Mouse (Mus musculus) cerebellum, adult 2 months (tissue): ENCODE measurements around the gene Mrps18a. TPM values are rescaled to one million over a fixed set of nuclear protein-coding genes. Genes with fewer than 3 reads are reported as not detected.

Source experiments
- DNase-seq, 2 experiments: peaks; one replicate each; pipeline ENCODE4 v3.0.0; 2021
- H3K27ac ChIP-seq: fragments of 200-500 bp; 2 replicates; pipeline ENCODE4 v1.5.1; 2012; ENCODE audit warnings: low read length, control low read depth, inconsistent platforms; ENCODE audit not compliant: insufficient read depth
- H3K27me3 ChIP-seq: fragments of 200-500 bp; 2 replicates; pipeline ENCODE4 v1.6.1; 2012; ENCODE audit warnings: inconsistent platforms, mild to moderate bottlenecking, low read length, moderate library complexity; ENCODE audit not compliant: control insufficient read depth, insufficient read depth
- H3K4me1 ChIP-seq: fragments of 200-500 bp; 2 replicates; pipeline ENCODE4 v1.6.1; 2011; ENCODE audit warnings: low read length; ENCODE audit not compliant: control insufficient read depth, insufficient read depth
- H3K4me3 ChIP-seq: fragments of 200-500 bp; replicated peaks from 2 replicates; pipeline ENCODE3; 2011; ENCODE audit warnings: mild to moderate bottlenecking, low read depth, low read length, control low read depth; ENCODE audit not compliant: insufficient read depth
- CTCF ChIP-seq: fragments of 200-500 bp; IDR thresholded peaks from 2 replicates; pipeline ENCODE4 v1.5.1; 2011; ENCODE audit warnings: low read depth, mild to moderate bottlenecking, control low read depth, low read length, moderate library complexity, borderline replicate concordance; ENCODE audit not compliant: insufficient read depth
- POLR2A ChIP-seq: fragments of 200-500 bp; IDR thresholded peaks from 2 replicates; pipeline ENCODE4 v1.6.1; 2011; ENCODE audit warnings: low read length, control low read depth, borderline replicate concordance; ENCODE audit not compliant: insufficient read depth
- WGBS: fragments of 180-500 bp; shearing (Covaris S2); methylation state at CpG from one replicate; pipeline ENCODE4 v1.1.7; 2018; 5-methylcytosine and 5-hydroxymethylcytosine counted together
- polyA plus RNA-seq: library from polyadenylated mRNA; depleted of rRNA; stranded (reverse); fragments of >200 nt; gene quantifications from 2 replicates; pipeline ENCODE4 v1.2.3, GENCODE M21; 2012

The Mrps18a gene
- polyA plus RNA-seq, 1 experiment, result 134 TPM

GRCm38 (mm10) chr17:46123285-46123684 is 12.5 kb downstream of the Mrps18a start:
- Histone ChIP-seq H3K27ac (no peak overlapping the region), H3K4me3 (no peak overlapping the region), H3K27me3 (no peaks in the 10 kb centered on the region), H3K4me1 (no peaks in the 10 kb centered on the region; the same call in 1 of the 2 replicates)
- DNase-seq, result no peak
- no peak for TF ChIP-seq POLR2A
- no peak for TF ChIP-seq CTCF
- WGBS, result 94% methylated on average over 4 of the region's 4 CpGs

- no peak for DNase-seq
- no peak overlapping the region for H3K27ac ChIP-seq
- WGBS, result 81% methylated on average over 12 of the region's 12 CpGs
- H3K4me1 ChIP-seq, result no peaks in the 10 kb centered on the region; the same call in 1 of the 2 replicates
- H3K27me3 ChIP-seq, result no peaks in the 10 kb centered on the region
- no peak overlapping the region for H3K4me3 ChIP-seq
- TF ChIP-seq POLR2A (no peak), CTCF (no peak)
Observed at GRCm38 (mm10) chr17:46123953-46124700, 13.3 kb downstream of the Mrps18a start.

- Histone ChIP-seq H3K4me3 (no peak overlapping the region), H3K4me1 (no peaks in the 10 kb centered on the region), H3K27me3 (no peaks in the 10 kb centered on the region), H3K27ac (no peak overlapping the region)
- TF ChIP-seq POLR2A (no peak), CTCF (no peak)
- 85% methylated on average over 6 of the region's 6 CpGs for WGBS
- no peak for DNase-seq
Observed at GRCm38 (mm10) chr17:46126608-46127007, 15.8 kb downstream of the Mrps18a start.

- Histone ChIP-seq H3K27me3 (no peaks in the 10 kb centered on the region), H3K4me1 (no peaks in the 10 kb centered on the region), H3K27ac (no peak overlapping the region), H3K4me3 (no peak overlapping the region)
- 66% methylated on average over 6 of the region's 6 CpGs for WGBS
- TF ChIP-seq CTCF (no peak), POLR2A (no peak)
- DNase-seq, result no peak
Observed at GRCm38 (mm10) chr17:46127814-46128493, 17.2 kb downstream of the Mrps18a start.

- DNase-seq, result peak in 1 of 2 experiments; percentile 17
- WGBS, result 57% methylated on average over 13 of the region's 13 CpGs
- no peak overlapping the region for H3K27ac ChIP-seq
- no peak overlapping the region for H3K4me3 ChIP-seq
- no peaks in the 10 kb centered on the region for H3K4me1 ChIP-seq
- TF ChIP-seq CTCF (no peak), POLR2A (no peak)
- no peaks in the 10 kb centered on the region for H3K27me3 ChIP-seq
Observed at GRCm38 (mm10) chr17:46129741-46130498, 19.1 kb downstream of the Mrps18a start.

- no peak overlapping the region for H3K27ac ChIP-seq
- 12% methylated on average over 12 of the region's 12 CpGs for WGBS
- TF ChIP-seq POLR2A (no peak), CTCF (peak; percentile 91)
- no peaks in the 10 kb centered on the region for H3K4me1 ChIP-seq
- peak; percentile 57 to 78 for DNase-seq
- H3K27me3 ChIP-seq, result no peaks in the 10 kb centered on the region
- H3K4me3 ChIP-seq, result no peak overlapping the region
Observed at GRCm38 (mm10) chr17:46132058-46132718, 21.4 kb downstream of the Mrps18a start.

GRCm38 (mm10) chr17:46132862-46133261 is 22.1 kb downstream of the Mrps18a start:
- Histone ChIP-seq H3K4me1 (no peaks in the 10 kb centered on the region), H3K27me3 (no peaks in the 10 kb centered on the region), H3K27ac (no peak overlapping the region), H3K4me3 (no peak overlapping the region)
- no peak for DNase-seq
- no peak for TF ChIP-seq CTCF
- TF ChIP-seq POLR2A, result no peak
- WGBS, result 43% methylated on average over 8 of the region's 8 CpGs
